Mouse (Mus musculus) bone marrow, adult 2 months (tissue): ENCODE measurements around the gene Nek2.

Experiments
- CTCF ChIP-seq: fragments of 200-500 bp; IDR thresholded peaks from 2 replicates; pipeline ENCODE4 v1.5.1; 2011; ENCODE audit warnings: low read length, control low read depth; ENCODE audit not compliant: control insufficient read depth, insufficient read depth
- POLR2A ChIP-seq: fragments of 200-500 bp; IDR thresholded peaks from 2 replicates; pipeline ENCODE4 v1.6.1; 2011; ENCODE audit warnings: low read depth, mild to moderate bottlenecking, control low read depth, low read length, borderline replicate concordance; ENCODE audit not compliant: control insufficient read depth

DNA sequence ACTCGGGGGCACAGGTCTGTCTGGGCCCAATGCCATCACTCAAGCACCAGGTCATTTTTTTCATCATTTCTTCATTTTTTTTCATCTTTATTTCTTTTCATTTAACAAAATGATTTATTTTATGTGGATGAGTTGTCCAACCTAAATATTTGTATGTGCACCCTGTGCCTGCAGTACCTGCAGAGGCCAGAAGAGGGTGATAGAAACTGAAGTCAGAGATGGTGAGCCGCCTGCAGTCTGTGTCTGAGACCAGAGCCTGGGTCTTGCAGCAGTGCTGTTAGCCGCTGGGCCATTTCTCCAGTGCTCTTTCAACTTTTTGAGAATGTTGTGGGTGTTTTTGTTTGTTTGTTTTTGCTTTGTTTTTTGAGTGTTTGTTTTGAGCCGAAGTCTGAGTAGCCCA is 14.5 kb upstream of the Nek2 start:
- no peak for TF ChIP-seq CTCF
- no peak for TF ChIP-seq POLR2A
